In genomic region chr4:134669742-134670354, GRCm38 (mm10) we compare ENCODE assay signal across 10 mouse cellular contexts. TPM values are rescaled to one million over a fixed set of nuclear protein-coding genes. Genes with fewer than 3 reads are reported as not detected.
DNase-seq lines count a peak whose midpoint lies in the region; ATAC-seq lines count a peak whose summit lies in the region.
"Had no signal": no experiment of that assay in that cellular context is flagged by ENCODE, and none has a peak within 500 bp of the region (broad histone marks: within the 10 kb centered on the region; RNA-seq: fewer than 3 reads in every experiment).

No protein-coding gene starts in this region.

- no peak overlapping the region for H3K9ac ChIP-seq in heart, embryonic 12.5 days
- H3K9ac ChIP-seq in intestine, embryonic 16.5 days (ENCODE audit: low read depth, low read length), result no peak overlapping the region
- H3K9ac ChIP-seq: heart, embryonic 15.5 days; liver, embryonic 14.5 days; midbrain, embryonic 12.5 days had no signal

- 0 out of 2 replicates have a peak overlapping the region, but pooled peaks have one; percentile 8 for H3K27ac ChIP-seq in heart, embryonic 12.5 days (ENCODE audit: poor library complexity, severe bottlenecking)
- 0 out of 2 replicates have a peak overlapping the region, but pooled peaks have one; percentile 12 for H3K27ac ChIP-seq in intestine, embryonic 16.5 days (ENCODE audit: low read length)
- H3K27ac ChIP-seq: heart, embryonic 15.5 days; liver, embryonic 14.5 days; midbrain, embryonic 12.5 days had no signal

- peaks cover 48% of the 10 kb centered on the region for H3K4me1 ChIP-seq in heart, embryonic 12.5 days (replicated peaks)
- H3K4me1 ChIP-seq in intestine, embryonic 16.5 days (ENCODE audit: control insufficient read depth, insufficient read depth, low read length), result peaks cover 12% of the 10 kb centered on the region; the same call in 1 of the 2 replicates

- 52% methylated on average over 17 of the region's 17 CpGs for WGBS in heart, embryonic 12.5 days
- 55% methylated on average over 17 of the region's 17 CpGs for WGBS in intestine, embryonic 16.5 days

- no peaks in the 10 kb centered on the region for H3K36me3 ChIP-seq in heart, embryonic 12.5 days
- no peaks in the 10 kb centered on the region for H3K36me3 ChIP-seq in intestine, embryonic 16.5 days (ENCODE audit: control insufficient read depth, insufficient read depth, low read length)
- H3K36me3 ChIP-seq: heart, embryonic 15.5 days; midbrain, embryonic 12.5 days had no signal

- no peak overlapping the region for H3K4me2 ChIP-seq in heart, embryonic 12.5 days
- no peak overlapping the region for H3K4me2 ChIP-seq in intestine, embryonic 16.5 days (ENCODE audit: low read depth, low read length)
- H3K4me2 ChIP-seq: heart, embryonic 15.5 days; midbrain, embryonic 12.5 days had no signal

- no peaks in the 10 kb centered on the region for H3K27me3 ChIP-seq in heart, embryonic 12.5 days (replicated peaks)
- no peaks in the 10 kb centered on the region for H3K27me3 ChIP-seq in intestine, embryonic 16.5 days (replicated peaks; ENCODE audit: control insufficient read depth, insufficient read depth, low read length)
- H3K27me3 ChIP-seq: heart, embryonic 15.5 days had no signal

- H3K9me3 ChIP-seq in heart, embryonic 12.5 days (replicated peaks), result no peaks in the 10 kb centered on the region
- no peaks in the 10 kb centered on the region for H3K9me3 ChIP-seq in intestine, embryonic 16.5 days (ENCODE audit: control insufficient read depth, low read length)
- H3K9me3 ChIP-seq: heart, embryonic 15.5 days; midbrain, embryonic 12.5 days had no signal

- no peak for ATAC-seq in heart, embryonic 12.5 days (ENCODE audit: insufficient number of reproducible peaks, low FRiP score)
- ATAC-seq in intestine, embryonic 16.5 days, result no peak

- no peak overlapping the region for H3K4me3 ChIP-seq in heart, embryonic 12.5 days
- H3K4me3 ChIP-seq in intestine, embryonic 16.5 days (ENCODE audit: low read length), result no peak overlapping the region
- H3K4me3 ChIP-seq: heart, embryonic 15.5 days; midbrain, embryonic 12.5 days had no signal

- DNase-seq in heart, postnatal 4 days, result no peak
- peak; percentile 30 for DNase-seq in 3134 (ENCODE audit: extremely low read depth, insufficient read length, low spot score)
- peak; percentile 43 for DNase-seq in MN1 (ENCODE audit: low spot score)
- DNase-seq in layer of hippocampus, postnatal 25 days (ENCODE audit: extremely low spot score in 1 of 2, low spot score in 1 of 2), result no peak
- DNase-seq in spleen, postnatal 36 days (ENCODE audit: low spot score in 2 of 2), result no peak

RNA-seq across cellular contexts. Expression of gene Man1c1, which starts 34.2 kb away (rescaled TPM):
- 11.6 and 12.2 TPM in 2 replicates for polyA plus RNA-seq in heart, embryonic 12.5 days (2016; fragmentation: Nextera tagmentation; extraction: Ambion mirVana)
- total RNA-seq in heart, postnatal 4 days (2021), result 10 to 100 TPM; 30.4 to 30.7 TPM
- 1.3 and 1.5 TPM in 2 replicates for polyA plus RNA-seq in intestine, embryonic 16.5 days (2015; fragmentation: Nextera tagmentation; extraction: Ambion mirVana)
- total RNA-seq in layer of hippocampus, postnatal 25 days (2021), result 10 to 100 TPM; 20.9 to 22.3 TPM

Comparison
In these comparisons a context has a peak if more than half of its experiments do, and no peak if none do; other contexts are left out.
1. DNase-seq: peak in 3134 (single experiment) and MN1 (single experiment); none in heart, postnatal 4 days (single experiment), layer of hippocampus, postnatal 25 days (0 of 2) and spleen, postnatal 36 days (0 of 2).